Mouse (Mus musculus) adrenal gland, adult 18-20 months (tissue): ENCODE data around the gene Pex5. TPM values are rescaled to one million over a fixed set of nuclear protein-coding genes. Genes with fewer than 3 reads are reported as not detected.

Source experiments
- DNase-seq, 2 experiments: peaks; one replicate each; pipeline ENCODE4 v3.0.0; 2021 to 2022; ENCODE audit warnings: low spot score in 2 of 2
- total RNA-seq, 2 experiments: library from RNA; stranded (reverse); gene quantifications; 1 replicate in 1 of 2; 2 replicates in 1 of 2; pipeline ENCODE4 v1.2.3; 2021

The Pex5 gene
- total RNA-seq, 2 experiments from 2014 or later, result 116 to 119 TPM

- DNase-seq, result no peak
Observed at GRCm38 (mm10) chr6:124373584-124374206, 41.2 kb downstream of the Pex5 start.

- no peak for DNase-seq
Observed at GRCm38 (mm10) chr6:124364328-124364727, 50.5 kb downstream of the Pex5 start.

- no peak for DNase-seq
Observed at GRCm38 (mm10) chr6:124360549-124360948, 54.3 kb downstream of the Pex5 start.

- no peak for DNase-seq
Observed at GRCm38 (mm10) chr6:124358953-124359352, 55.9 kb downstream of the Pex5 start.

- no peak for DNase-seq
Observed at GRCm38 (mm10) chr6:124353246-124353645, 61.6 kb downstream of the Pex5 start.

Other genes starting within 250 kb of the Pex5 start
- gene Vmn2r27, start 183.2 kb downstream of the Pex5 start, total RNA-seq, result not detected
- 10 to 100 TPM in 1 of 2 experiments, 1 to 10 TPM in 1; 5.2 to 15.1 TPM for gene Cd163, start 110.4 kb downstream of the Pex5 start, total RNA-seq
- gene Clstn3, start 49.7 kb upstream of the Pex5 start, total RNA-seq, result 100 to 1,000 TPM; 107 to 199 TPM
- 10 to 100 TPM; 22.7 to 22.8 TPM for gene C1rl, start 78.0 kb upstream of the Pex5 start, total RNA-seq
- 10 to 100 TPM; 45.4 to 88.8 TPM for gene C1ra, start 97.3 kb upstream of the Pex5 start, total RNA-seq
- 10 to 100 TPM; 48.3 to 69.2 TPM for gene C1s1, start 127.3 kb upstream of the Pex5 start, total RNA-seq
- gene C1rb, start 155.2 kb upstream of the Pex5 start, total RNA-seq, result 10 to 100 TPM in 1 of 2 experiments, 1 to 10 TPM in 1; 6.7 to 12.3 TPM
- 1 to 10 TPM; 2.0 to 2.8 TPM for gene C1s2, start 221.0 kb upstream of the Pex5 start, total RNA-seq
- 100 to 1,000 TPM in 1 of 2 experiments, 10 to 100 TPM in 1; 92.9 to 108 TPM for gene Lpcat3, start 248.0 kb upstream of the Pex5 start, total RNA-seq